Mouse (Mus musculus): ENCODE results near the gene Eya3.
A peak's percentile ranks its signal among the peaks of the same experiment; 100 is the strongest.
"Not testable (repeated sequence)": the region's sequence is repeated elsewhere in the genome, so short reads cannot be mapped to it uniquely, and the experiment has no call there.

Eya3 gene

GRCm38 (mm10) chr4:132638461-132639190, at the start of gene Eya3:
Eya3 (plus strand) TSS chr4:132638987.
- DNase-seq (ENCODE audit: low spot score) = peak; percentile 99

DNA sequence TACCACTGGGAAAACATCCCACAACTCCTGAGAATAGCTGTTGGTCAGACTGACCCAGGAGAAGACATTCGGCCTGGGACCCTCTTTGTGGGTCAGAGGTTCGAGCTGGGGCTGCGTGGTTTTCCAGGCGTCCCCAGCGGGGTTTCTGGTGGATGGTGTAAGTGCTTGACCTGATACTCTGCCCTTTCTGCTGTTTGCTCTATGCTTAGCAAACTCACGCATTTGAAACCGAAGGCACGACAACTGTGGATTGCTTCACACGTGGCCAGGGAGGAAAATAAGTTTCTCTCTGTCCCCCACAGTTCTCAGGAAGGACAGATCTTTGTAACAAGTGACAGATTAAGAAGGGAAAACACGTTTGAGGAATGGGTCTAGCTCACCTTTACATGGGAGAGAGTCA, 48.1 kb upstream of the Eya3 start:
- no peak for DNase-seq (ENCODE audit: low spot score)

DNA sequence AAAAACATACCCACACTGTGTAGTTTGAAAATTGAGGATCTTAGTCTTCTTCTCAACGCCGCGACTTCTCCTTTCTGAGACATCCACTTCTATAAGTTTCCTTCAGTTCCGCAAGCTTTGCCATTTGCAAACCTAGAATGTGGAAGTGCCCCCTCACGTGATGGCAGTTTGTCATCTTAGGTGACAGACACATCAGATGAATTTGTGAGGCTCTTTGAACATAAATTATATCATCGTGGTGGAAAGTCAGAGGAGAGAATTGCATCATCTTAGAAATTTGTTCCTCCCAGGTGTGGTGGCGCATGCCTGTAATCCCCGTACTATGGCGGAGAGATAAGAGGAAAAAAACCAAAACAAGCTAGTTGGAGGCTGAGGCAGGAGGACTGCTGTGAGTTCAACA, 45.8 kb upstream of the Eya3 start:
- DNase-seq (ENCODE audit: low spot score) = no peak

DNA sequence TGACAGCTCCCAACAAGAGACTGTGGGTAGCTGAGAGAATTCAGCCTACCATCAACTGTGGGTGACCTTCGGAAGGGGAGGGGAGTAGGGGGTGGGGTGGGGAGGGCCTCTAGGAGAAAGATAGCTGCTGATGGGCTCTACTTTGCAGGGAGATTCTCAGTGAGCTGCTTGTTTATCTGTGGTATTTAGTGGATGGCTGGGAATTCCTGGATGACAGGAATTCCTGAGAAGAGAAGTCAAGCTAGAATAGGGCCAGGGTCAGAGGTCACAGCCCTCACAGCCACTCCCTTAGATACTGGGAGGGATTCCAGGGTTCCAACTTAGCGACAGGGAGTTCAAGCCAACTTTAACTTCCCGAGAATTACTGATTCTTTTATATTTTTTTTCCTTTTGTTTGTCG, 44.6 kb upstream of the Eya3 start:
- DNase-seq (ENCODE audit: low spot score) = peak; percentile 78

GRCm38 (mm10) chr4:132598861-132599260, 39.9 kb upstream of the Eya3 start:
- DNase-seq (ENCODE audit: low spot score) = no peak

DNA sequence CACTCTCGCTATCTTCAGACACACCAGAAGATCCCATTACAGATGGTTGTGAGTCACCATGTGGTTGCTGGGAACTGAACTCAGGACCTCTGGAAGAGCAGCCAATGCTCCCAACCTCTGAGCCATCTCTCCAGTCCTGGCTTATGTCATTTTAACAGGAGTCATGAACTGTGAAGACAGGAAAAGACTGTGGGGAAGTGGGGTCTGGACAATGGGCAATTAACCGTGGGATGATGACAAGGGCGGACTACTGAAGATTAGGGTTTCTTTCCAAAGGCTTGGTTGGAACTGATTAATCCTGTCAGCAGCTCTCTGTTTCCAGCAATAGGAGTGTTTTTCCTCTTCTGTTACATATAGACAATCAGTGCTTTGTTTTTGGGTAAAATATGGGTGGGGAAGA, 39.0 kb upstream of the Eya3 start:
- no peak for DNase-seq (ENCODE audit: low spot score)

DNA sequence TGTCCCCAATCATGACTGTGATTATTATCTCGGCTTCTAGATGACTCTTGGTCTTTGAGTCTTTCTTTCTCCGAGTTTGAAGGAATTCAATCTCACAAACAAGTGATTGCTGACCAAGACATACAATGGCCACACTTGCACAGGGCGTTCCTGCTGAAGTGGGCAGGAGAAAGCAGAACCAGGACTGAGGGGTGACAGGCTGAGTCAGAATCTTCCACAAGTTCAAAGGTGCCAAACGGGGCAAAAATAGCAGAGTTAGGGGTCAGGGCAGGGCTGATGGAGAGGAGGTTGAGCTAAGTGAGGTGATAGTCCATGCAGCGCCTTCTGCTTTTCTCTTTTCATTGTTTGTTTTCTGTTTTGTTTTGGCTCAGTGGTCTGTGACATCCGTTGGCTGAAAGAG, 38.3 kb upstream of the Eya3 start:
- DNase-seq (ENCODE audit: low spot score) = no peak

DNA sequence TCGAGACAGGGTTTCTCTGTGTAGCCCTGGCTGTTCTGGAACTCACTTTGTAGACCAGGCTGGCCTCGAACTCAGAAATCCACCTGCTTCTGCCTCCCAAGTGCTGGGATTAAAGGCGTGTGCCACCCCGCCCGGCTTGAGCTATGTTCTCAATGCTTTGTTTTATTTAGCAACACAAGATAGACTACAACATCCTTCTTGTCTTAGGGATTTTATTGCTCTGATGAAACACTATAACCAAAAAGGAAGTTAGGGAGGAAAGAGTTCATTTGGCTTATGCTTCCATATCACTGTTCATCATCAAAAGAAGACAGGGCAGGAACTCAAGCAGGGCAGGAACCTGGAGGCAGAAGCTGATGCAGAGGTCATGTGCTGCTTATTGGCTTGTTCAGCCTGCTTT, 37.5 kb upstream of the Eya3 start:
- DNase-seq (ENCODE audit: low spot score) = not testable (repeated sequence)

GRCm38 (mm10) chr4:132603468-132603867, 35.3 kb upstream of the Eya3 start:
- no peak for DNase-seq (ENCODE audit: low spot score)

GRCm38 (mm10) chr4:132605816-132606215, 33.0 kb upstream of the Eya3 start:
- no peak for DNase-seq (ENCODE audit: low spot score)

- no peak for DNase-seq (ENCODE audit: low spot score)
Measured at GRCm38 (mm10) chr4:132608147-132608546, 30.6 kb upstream of the Eya3 start.

DNA sequence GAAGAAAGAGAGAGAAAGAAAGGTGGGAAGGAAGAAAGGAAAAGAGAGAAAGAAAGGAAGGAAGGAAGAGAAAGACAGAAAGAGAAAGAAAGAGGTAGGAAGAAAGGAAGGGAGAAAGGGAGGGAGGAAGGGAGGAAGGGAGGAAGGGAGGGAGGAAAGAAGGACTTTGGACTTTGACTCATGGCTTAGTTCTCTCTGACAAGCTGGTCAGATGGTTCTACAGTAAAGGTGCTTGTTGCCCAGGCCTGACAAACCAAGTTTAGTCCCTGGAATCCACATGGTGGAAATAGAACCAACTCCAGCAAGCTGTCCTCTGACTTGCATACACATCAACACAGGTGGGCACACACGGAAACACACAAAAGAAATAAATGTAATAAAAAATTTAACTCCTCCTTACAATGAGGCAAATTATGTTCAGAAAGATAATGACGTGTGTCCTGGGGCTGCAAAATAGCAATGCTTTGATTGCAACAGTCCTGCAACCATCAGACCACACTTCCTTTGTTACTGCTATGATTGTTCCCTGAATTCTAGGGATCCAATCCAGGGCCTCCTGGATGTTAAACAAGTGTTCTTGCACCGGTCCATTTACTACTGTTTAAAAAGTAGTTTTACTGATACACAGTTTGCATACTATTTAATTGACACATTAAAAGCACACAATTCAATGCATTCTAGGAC, 28.3 kb upstream of the Eya3 start:
- no peak for DNase-seq (ENCODE audit: low spot score)

DNA sequence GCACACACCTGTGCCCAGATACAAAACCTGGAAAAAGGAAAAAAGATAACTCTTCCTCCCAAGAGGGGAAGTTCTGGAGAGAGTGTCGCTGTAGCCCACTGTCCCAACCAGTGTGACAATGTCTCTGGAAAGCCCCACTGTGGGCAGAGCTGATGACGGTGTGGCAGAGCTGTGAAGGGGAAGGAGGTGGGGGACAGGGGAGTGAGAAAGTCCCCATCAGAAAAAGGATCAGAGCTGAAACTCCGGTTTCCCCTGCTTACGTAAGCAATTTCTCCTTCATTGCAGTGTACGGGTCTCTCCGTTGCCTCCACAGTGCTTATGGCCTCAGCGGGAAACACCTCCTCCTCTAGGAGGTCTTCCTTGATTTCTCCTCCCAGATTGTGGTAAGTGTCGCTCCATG, 27.5 kb upstream of the Eya3 start:
- no peak for DNase-seq (ENCODE audit: low spot score)

DNA sequence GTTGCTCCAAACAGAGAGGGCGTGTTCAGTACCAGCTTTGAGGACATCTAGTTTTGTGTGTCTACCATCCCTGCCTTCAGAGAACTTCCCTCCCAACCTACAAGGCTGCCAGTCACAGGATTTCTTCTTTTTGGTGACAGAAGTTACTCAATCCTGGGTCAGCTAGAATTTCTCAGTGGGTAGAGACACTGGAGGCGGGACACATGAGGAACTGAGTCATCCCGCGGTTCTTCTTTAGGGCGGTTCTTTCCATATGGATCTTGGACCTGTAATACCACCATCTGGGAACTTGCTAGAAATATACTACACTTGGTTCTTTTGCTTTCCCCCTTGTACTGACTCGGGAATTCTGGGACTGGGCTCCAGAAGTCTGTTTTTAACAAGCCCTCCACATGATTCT, 20.9 kb upstream of the Eya3 start:
- DNase-seq (ENCODE audit: low spot score) = no peak

DNA sequence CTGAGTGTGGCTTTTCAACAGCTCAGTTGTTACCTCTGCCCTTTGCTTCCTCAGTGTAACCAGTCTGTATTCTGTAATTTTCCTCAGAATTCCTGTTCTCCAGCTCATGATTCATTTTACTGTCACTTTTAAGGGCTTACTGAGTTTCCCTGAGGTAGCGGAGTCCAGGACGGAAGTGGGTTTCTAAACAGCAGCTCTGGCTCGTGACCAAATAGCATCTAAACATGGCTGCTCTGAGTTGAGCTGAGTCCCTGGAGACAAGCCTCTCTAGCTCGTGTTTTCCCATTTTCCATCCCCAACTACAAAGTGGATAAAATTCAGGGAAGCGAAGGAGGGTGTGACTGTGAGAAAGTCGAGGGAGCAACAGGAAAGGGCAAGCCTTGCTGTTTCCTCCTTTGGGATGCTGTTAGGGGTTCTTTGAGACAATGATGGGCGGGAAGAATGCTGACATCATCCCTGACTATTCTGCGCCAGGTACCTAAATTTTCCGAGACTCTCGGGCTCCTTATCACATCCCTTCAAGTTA, 19.9 kb upstream of the Eya3 start:
- no peak for DNase-seq (ENCODE audit: low spot score)

GRCm38 (mm10) chr4:132620134-132620533, 18.7 kb upstream of the Eya3 start:
- DNase-seq (ENCODE audit: low spot score) = no peak

DNA sequence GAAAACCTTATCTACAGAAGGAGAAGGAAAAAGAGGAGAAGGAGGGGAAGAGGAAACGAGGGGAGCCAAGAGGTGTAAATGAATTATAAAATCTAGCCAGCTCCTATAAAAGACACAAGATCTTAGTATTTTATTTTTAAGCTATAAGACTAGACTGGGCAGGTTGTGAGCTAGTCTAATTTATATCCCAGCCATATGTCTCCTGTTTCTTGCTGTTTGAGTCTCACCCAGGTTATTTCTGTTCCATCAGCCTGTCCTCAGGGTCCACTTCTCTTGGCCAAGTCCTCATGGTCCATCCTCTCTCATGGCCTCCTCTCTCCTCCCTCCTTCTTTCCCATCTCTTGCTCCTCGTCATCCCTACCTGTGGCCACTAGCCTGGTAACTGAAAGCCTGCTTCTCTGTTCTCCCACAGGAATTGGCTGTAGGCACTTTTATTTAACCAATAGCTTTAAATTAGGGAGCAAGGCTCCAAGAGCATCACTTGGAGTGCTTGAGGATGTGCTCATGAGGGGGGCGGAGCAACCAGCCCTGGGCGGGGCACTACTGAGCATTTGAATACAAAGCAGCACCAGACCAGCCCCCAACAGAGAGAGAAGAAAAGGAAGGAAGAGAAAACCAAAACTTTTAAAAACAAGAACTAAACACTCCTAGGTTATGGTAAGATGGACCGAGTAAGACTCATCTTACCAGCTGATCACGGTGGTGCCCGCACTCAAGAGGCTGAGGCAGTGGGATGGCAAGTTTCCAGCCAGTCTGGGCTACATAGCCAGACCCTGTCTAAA, 17.3 kb upstream of the Eya3 start:
- no peak for DNase-seq (ENCODE audit: low spot score)

DNA sequence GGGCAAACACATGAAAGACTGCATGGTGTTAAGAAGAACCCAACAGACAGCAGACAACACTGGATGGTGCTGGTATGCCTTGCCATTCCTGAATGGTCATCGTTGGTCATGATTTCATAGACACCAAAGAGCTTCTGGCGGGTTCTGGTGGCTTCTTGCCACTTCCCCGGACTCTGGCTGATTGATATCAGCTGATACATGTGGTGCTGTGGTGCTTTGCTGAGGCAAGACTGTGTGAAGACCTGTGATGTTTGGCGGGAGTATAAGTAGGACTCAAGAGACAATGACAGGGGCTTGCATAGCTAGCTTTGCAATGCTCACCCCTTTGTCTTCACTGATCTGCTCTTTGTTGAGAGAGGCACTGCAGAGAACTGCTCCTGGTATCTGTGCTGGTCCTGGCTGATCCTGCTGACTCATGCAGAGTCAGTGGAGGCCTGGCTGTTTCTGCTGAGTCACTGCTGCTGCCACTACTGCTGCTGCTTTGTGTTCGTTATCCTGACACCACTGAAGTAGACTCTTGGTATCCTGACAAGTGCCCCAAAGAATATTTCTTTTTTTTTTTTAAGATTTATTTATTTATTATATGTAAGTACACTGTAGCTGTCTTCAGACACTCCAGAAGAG, 14.6 kb upstream of the Eya3 start:
- DNase-seq (ENCODE audit: low spot score) = peak; percentile 51

DNA sequence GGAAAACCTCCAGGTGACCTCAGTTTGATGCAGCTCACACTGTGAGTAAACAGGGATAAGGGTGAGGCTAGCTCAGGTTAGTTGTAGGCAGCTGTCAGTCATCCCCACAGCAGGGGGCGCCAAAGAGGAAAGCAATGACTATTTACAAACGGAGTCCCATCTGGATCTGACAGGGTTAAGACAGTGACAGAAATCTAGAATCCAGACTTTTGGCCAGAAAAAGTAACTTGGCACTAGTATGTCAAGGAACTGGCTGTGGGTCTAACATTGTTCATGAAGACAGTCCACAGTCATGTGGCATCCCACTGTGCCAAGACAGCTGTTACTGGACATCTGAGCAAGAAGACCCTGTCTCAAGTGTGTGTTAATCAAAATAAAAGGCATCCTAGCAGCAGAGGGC, 10.0 kb upstream of the Eya3 start:
- peak; percentile 57 for DNase-seq (ENCODE audit: low spot score)

- DNase-seq (ENCODE audit: low spot score) = no peak
Measured at GRCm38 (mm10) chr4:132635971-132636370, 2.8 kb upstream of the Eya3 start.

GRCm38 (mm10) chr4:132636554-132636953, 2.2 kb upstream of the Eya3 start:
- DNase-seq (ENCODE audit: low spot score) = peak; percentile 53

DNA sequence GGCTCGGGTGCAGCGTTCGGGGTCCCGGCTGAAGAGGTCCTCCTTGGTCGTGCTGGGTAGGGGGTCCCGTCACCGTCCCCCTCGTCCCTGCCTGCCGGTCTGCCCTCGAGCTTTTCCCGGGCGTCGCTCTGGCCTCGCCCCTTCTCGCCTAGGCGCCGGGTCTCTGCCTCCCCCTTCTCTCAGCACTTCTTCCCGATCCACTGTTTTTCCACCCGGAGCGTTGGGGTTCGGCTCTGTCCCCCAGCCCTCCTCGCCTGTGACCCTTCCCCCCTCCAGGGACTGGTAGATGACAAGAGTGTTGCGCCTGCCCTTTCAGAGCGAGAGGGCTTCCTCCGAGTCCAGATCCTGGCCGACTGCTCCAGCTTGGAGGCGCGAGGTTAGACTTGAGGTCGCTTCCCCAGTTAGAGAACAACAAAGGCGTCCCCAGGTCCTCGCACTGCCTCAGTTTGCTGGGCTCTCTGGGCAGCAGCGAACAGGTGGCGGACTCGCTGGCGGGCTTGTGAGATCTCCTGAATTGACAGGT, 465 bp downstream of the Eya3 start:
- peak; percentile 46 for DNase-seq (ENCODE audit: low spot score)
